Mouse (Mus musculus) lung, postnatal 0 days (tissue): ENCODE measurements at regions not wholly inside any gene's neighbourhood (a gene's known extent, or its start where the extent isn't known, plus 50 kb on each side); places are given as distances from the start of the nearest gene placed in this dataset.

ENCODE experiments used
- CTCF ChIP-seq: IDR thresholded peaks from 2 replicates; pipeline ENCODE4 v1.5.1; 2016; ENCODE audit warnings: antibody characterized with exemption, mild to moderate bottlenecking
- EP300 ChIP-seq: IDR thresholded peaks from 2 replicates; pipeline ENCODE4 v1.6.1; 2016; ENCODE audit warnings: antibody characterized with exemption, mild to moderate bottlenecking, control low read depth

- TF ChIP-seq CTCF (no peak), EP300 (no peak)
Observed at GRCm38 (mm10) chr9:61695821-61696220, 218.5 kb downstream of the Rplp1 start.
